Mouse (Mus musculus) heart, postnatal 0 days (tissue): ENCODE measurements around the gene Igfbp4.

Experiments
- CTCF ChIP-seq: IDR thresholded peaks from 2 replicates; pipeline ENCODE4 v1.5.1; 2016; ENCODE audit warnings: antibody characterized with exemption, control low read depth, low read depth
- EP300 ChIP-seq: IDR thresholded peaks from 2 replicates; pipeline ENCODE4 v1.6.1; 2016; ENCODE audit warnings: antibody characterized with exemption, low read depth

DNA sequence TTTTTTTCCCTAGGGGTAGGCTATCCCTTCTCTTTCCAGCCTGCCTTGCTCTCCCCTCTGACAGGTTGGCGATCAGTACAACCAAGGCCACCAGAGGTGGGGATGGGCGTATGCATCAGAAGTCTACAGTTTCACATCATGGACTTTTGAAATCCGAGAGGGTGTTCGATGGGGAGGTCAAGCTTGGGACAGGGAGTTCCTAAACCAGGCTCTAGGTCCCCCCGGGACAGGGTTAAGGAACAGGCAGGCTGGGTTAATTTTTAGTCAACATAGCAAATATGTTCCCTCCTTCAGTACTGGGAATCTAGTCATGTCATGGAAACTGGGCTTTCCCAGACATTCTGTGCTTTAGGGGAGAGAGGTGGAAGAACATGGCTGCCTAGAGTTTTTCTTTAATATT is 3.3 kb downstream of the Igfbp4 start:
- TF ChIP-seq EP300 (no peak), CTCF (no peak)
